10 mouse cellular contexts compared by ENCODE assay signal in the genomic region with DNA sequence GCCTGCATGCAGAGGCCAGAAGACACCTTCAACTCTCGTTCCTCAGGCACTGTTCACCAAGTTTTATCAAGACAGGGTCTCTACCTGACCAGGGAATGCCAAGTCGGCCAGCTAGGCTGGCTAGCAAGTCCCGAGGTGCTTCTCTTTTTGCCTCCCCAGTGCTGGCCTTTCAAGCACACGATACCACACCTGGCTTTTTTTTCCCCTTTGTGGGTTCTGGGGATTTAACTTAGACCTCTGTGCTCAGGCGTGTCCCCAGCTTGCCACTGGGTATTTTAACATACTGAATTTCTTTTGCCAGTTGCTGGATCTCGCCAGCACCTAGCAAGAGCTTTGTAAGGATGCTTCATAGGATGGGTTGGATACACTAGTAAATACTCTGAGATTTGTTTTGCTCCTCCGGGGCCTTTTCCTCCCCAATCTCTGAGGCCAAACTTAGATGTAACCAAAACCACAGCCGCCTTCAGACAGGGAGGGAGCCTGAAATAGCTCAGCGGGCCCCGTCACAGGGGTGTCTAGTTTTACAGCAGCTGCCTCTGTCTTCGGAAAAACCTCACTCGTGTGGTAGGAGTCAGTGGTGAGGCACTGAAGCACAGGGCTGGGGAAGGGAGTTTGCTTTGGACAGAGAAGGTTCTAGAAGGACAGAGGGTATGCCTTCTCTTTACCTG. TPM values are rescaled to one million over a fixed set of nuclear protein-coding genes. Genes with fewer than 3 reads are reported as not detected.
DNase-seq lines count a peak whose midpoint lies in the region; ATAC-seq lines count a peak whose summit lies in the region.
"Had no signal": no experiment of that assay in that cellular context is flagged by ENCODE, and none has a peak within 500 bp of the region (broad histone marks: within the 10 kb centered on the region; RNA-seq: fewer than 3 reads in every experiment).

No protein-coding gene starts in this region.

- peak; percentile 71 for DNase-seq in right cerebral cortex, adult 18-20 months
- no peak for DNase-seq in right cerebral cortex, postnatal 4 days
- DNase-seq in natural killer cell, adult 2 months (ENCODE audit: low spot score in 2 of 2) = peak; percentile 20 to 55
- peak; percentile 66 for DNase-seq in thymus, postnatal 4 days
- DNase-seq in cerebellum, postnatal 25 days = no peak
- DNase-seq: cerebellum, adult 11-12 months; lung, adult 2 months had no signal

- ATAC-seq in erythroid progenitor cell, adult 5-6 weeks (replicated peaks; ENCODE audit: low FRiP score, poor library complexity, severe bottlenecking) = 0 out of 2 replicates have a peak, but pooled peaks have one; percentile 19
- ATAC-seq in megakaryocyte-erythroid progenitor cell, adult 5-6 weeks (replicated peaks; ENCODE audit: low FRiP score, low TSS enrichment, poor library complexity, severe bottlenecking) = no peak
- ATAC-seq: forebrain, embryonic 13.5 days had no signal

RNA-seq across cellular contexts. Expression of a gene that starts 33.7 kb away (rescaled TPM):
- 4.0 and 5.4 TPM in 2 replicates for total RNA-seq in erythroid progenitor cell, adult 5-6 weeks (2015; ENCODE audit: low replicate concordance)
- 1.7 and 2.4 TPM in 2 replicates for total RNA-seq in erythroid progenitor cell, adult 5-6 weeks (2017; ENCODE audit: low replicate concordance)
- total RNA-seq in megakaryocyte-erythroid progenitor cell, adult 5-6 weeks (2014; fragmentation: Nextera tagmentation) = 14.5 and 21.6 TPM in 2 replicates
- total RNA-seq in megakaryocyte-erythroid progenitor cell, adult 5-6 weeks (2017) = 12.7 and 13.6 TPM in 2 replicates

Comparison
In these comparisons a context has a peak if more than half of its experiments do, and no peak if none do; other contexts are left out.
1. DNase-seq: peak in right cerebral cortex, adult 18-20 months (single experiment), natural killer cell, adult 2 months (2 of 2) and thymus, postnatal 4 days (single experiment); none in right cerebral cortex, postnatal 4 days (single experiment) and cerebellum, postnatal 25 days (0 of 2).